Mouse (Mus musculus): ENCODE measurements around the gene Gstt4. TPM values are rescaled to one million over a fixed set of nuclear protein-coding genes. Genes with fewer than 3 reads are reported as not detected.

The Gstt4 gene
- polyA plus RNA-seq, 1 experiment from 2014 or later, result not detected

DNA sequence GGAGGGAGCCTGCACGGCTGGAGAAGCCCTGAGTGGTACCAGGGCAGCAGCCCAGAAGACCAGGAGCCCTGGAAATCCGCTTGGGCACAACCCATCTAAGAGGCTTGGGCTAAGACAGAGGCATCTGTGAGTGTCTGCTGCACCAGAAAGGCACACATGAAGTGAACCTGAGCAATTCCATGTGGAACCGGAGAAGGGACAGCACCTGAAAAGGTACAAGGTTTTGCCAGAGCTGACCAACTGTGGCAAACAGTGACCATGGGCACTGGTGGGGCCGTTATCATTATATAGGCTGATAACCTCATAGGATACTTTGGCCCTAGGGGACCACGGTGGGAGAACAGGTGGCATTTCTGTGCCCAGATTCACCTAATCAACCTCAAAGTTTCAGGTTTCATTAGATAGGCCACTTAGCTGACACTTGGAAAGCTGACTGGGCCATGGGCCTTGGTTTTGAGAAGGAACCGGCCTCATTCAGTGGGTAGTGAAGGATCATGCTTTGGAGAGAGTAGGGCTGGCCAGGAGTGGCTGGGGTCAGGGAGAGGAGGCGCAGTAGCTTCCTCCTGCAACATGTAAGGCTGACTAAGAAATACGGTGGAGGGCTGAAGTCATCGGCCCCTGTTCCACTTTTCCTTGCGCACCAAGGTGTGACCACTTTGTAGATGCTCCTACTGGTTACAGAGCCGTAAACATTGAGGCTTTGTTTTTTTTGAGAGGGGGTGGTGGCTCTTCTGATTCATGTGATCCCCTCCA is 34.0 kb upstream of the Gstt4 start:
- ATAC-seq (ENCODE audit: insufficient read depth) (no peak), DNase-seq (no peak)
- peaks cover 19% of the 10 kb centered on the region for H3K36me3 ChIP-seq (ENCODE audit: insufficient read depth)
- H3K4me1 ChIP-seq (ENCODE audit: insufficient read depth), result peaks cover 9% of the 10 kb centered on the region
- no peak overlapping the region for H3K4me2 ChIP-seq
- no peaks in the 10 kb centered on the region for H3K27me3 ChIP-seq (ENCODE audit: insufficient read depth, low read length)
- no peak overlapping the region for H3K4me3 ChIP-seq (ENCODE audit: low read depth, low read length)
- H3K9me3 ChIP-seq (ENCODE audit: low read depth, low read length), result no peaks in the 10 kb centered on the region
- TF ChIP-seq CTCF (IDR thresholded peaks at IDR 0.05; ENCODE audit: low read depth), result no peak
- WGBS, result 71% methylated on average over 11 of the region's 11 CpGs
- H3K9ac ChIP-seq, result no peak overlapping the region
- H3K27ac ChIP-seq (ENCODE audit: low read depth), result no peak overlapping the region

DNA sequence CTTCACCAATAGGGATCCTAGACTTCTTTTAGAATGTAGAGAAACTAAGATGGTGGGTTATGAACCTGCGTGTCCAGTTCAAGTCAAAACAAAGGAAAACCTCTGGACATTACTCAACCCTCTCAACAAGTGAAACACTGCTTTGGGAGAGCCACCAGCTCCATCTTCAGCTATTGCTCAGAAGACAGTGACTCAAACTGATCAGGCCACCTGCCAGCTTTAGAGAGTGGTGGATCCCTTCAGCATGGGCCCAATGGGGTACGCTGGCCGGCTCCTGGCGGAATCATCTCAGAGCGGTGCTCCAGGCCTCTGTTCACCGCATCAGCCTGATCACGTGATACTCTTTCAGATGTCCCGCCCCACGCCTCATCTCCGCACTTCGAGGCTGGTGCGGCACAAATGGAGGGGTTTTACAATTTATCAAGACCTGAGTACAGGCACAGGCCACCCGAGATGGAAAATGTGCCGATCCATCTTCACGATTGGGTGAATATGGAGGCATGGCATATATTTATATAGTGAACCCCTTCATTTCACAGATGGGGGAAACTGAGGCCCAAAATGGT is 33.2 kb upstream of the Gstt4 start:
- DNase-seq (no peak), ATAC-seq (ENCODE audit: insufficient read depth) (no peak)
- Histone ChIP-seq H3K27ac (ENCODE audit: low read depth) (no peak overlapping the region), H3K4me2 (no peak overlapping the region), H3K4me1 (ENCODE audit: insufficient read depth) (peaks cover 5% of the 10 kb centered on the region), H3K36me3 (ENCODE audit: insufficient read depth) (peaks cover 19% of the 10 kb centered on the region), H3K9me3 (ENCODE audit: low read depth, low read length) (no peaks in the 10 kb centered on the region), H3K9ac (no peak overlapping the region), H3K27me3 (ENCODE audit: insufficient read depth, low read length) (no peaks in the 10 kb centered on the region), H3K4me3 (ENCODE audit: low read depth, low read length) (no peak overlapping the region)
- TF ChIP-seq CTCF (IDR thresholded peaks at IDR 0.05; ENCODE audit: low read depth), result no peak
- WGBS, result 81% methylated on average over 15 of the region's 15 CpGs

DNA sequence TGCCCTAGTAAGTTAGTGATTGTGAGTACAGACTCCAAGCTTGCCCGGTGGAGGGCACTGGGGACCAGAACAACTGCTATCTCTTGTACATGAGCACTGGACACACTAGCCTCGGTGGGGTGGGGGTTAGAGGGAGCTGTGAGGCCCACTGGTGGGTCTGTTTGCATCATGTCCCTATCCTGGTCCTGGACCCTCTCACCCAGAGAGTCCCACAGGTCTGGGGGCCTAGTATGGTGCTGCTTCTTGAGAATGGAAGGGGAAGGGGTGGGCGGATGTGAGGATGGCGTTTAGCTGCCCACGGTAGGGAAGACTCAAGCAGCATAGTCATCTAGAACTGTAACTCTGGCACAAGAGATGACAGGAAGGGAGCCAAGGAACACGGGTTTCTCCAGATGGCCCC is 32.4 kb upstream of the Gstt4 start:
- Histone ChIP-seq H3K9me3 (ENCODE audit: low read depth, low read length) (no peaks in the 10 kb centered on the region), H3K4me1 (ENCODE audit: insufficient read depth) (peaks cover 5% of the 10 kb centered on the region; the same call in 1 of the 2 replicates), H3K27ac (ENCODE audit: low read depth) (no peak overlapping the region), H3K4me2 (no peak overlapping the region), H3K27me3 (ENCODE audit: insufficient read depth, low read length) (no peaks in the 10 kb centered on the region), H3K9ac (no peak overlapping the region), H3K4me3 (ENCODE audit: low read depth, low read length) (no peak overlapping the region), H3K36me3 (ENCODE audit: insufficient read depth) (peaks cover 19% of the 10 kb centered on the region)
- no peak for ATAC-seq (ENCODE audit: insufficient read depth)
- no peak for TF ChIP-seq CTCF (IDR thresholded peaks at IDR 0.05; ENCODE audit: low read depth)
- DNase-seq, result no peak
- WGBS, result 82% methylated on average over 6 of the region's 6 CpGs

DNA sequence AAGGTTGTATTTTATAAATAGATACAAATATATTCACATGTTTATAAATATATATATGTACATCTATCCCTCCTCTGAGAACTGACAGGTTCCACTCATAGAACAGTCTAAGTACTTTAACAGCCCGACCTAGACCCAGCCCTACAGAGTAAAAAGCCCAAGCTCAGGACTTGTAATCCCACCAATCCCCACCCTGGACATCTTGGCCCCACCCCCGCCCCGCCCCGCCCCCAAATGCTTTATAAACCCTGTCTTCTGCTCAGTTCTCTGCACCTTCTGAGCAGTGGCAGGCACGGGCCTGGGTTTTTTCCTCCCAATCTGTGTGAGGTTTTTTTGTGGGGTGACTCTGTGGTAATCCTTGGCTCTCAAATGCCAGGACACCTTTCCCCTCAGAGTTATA is 31.8 kb upstream of the Gstt4 start:
- H3K4me1 ChIP-seq (ENCODE audit: insufficient read depth), result peaks cover 5% of the 10 kb centered on the region; the same call in 1 of the 2 replicates
- no peak overlapping the region for H3K9ac ChIP-seq
- no peak overlapping the region for H3K27ac ChIP-seq (ENCODE audit: low read depth)
- WGBS, result 35% methylated on average over 5 of the region's 5 CpGs
- H3K4me3 ChIP-seq (ENCODE audit: low read depth, low read length), result no peak overlapping the region
- no peaks in the 10 kb centered on the region for H3K9me3 ChIP-seq (ENCODE audit: low read depth, low read length)
- peaks cover 19% of the 10 kb centered on the region for H3K36me3 ChIP-seq (ENCODE audit: insufficient read depth)
- H3K27me3 ChIP-seq (ENCODE audit: insufficient read depth, low read length), result no peaks in the 10 kb centered on the region
- no peak overlapping the region for H3K4me2 ChIP-seq
- DNase-seq (no peak), ATAC-seq (ENCODE audit: insufficient read depth) (no peak; the same call in 1 of the 2 replicates)
- no peak for TF ChIP-seq CTCF (IDR thresholded peaks at IDR 0.05; ENCODE audit: low read depth)

DNA sequence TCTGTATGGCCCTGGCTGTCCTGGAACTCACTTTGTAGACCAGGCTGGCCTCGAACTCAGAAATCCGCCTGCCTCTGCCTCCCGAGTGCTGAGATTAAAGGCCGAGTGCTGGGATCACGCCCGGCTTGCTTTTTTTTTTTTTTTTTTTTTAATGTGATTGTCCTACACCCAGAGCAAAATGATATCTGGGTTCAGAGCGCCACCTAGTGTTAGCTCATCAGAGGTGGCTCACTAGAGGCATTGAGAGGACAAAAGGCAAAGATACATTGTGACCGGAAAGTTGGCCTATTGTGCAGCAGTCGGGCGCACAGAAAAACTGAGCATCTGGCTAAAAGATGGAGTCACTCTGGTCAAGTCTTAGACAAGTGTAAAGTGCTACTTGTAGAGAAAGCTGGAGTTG is 31.1 kb upstream of the Gstt4 start:
- no peaks in the 10 kb centered on the region for H3K9me3 ChIP-seq (ENCODE audit: low read depth, low read length)
- H3K9ac ChIP-seq, result no peak overlapping the region
- DNase-seq, result peak; percentile 94
- no peak overlapping the region for H3K4me3 ChIP-seq (ENCODE audit: low read depth, low read length)
- H3K4me2 ChIP-seq, result no peak overlapping the region
- H3K36me3 ChIP-seq (ENCODE audit: insufficient read depth), result peaks cover 16% of the 10 kb centered on the region
- peaks cover 2% of the 10 kb centered on the region; the same call in 1 of the 2 replicates for H3K4me1 ChIP-seq (ENCODE audit: insufficient read depth)
- no peaks in the 10 kb centered on the region for H3K27me3 ChIP-seq (ENCODE audit: insufficient read depth, low read length)
- 32% methylated on average over 10 of the region's 10 CpGs for WGBS
- peak; percentile 29; the same call in 1 of the 2 replicates for ATAC-seq (ENCODE audit: insufficient read depth)
- no peak overlapping the region for H3K27ac ChIP-seq (ENCODE audit: low read depth)
- TF ChIP-seq CTCF (IDR thresholded peaks at IDR 0.05; ENCODE audit: low read depth), result peak; percentile 82

DNA sequence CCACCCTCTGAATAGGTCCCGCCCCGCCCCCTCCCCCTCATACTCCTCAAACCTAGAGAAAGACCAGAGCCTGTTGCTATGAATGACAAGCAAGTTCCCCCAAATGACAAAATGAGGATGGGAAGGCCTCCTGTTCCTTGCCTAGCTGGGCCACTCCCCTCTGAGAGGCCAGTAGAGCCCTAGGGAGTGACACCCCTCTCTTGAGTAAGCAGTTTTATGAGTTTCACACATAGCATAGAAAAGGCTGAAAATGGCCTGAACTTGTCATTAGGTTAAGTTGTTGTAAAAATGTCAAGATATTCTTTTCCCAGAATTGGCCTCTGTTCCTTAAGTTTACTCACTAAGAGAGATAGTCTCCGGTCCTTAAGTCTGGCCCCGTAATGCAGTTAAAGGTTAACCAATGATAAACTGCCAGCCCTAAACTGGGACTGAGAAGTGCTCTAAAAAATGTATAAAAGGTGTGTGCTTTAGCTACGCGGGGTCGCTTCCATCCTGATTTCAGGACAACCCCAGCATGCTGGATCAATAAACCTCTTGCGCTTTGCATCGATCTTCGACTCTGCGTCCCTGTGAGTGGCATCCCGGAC is 30.3 kb upstream of the Gstt4 start:
- Histone ChIP-seq H3K36me3 (ENCODE audit: insufficient read depth) (peaks cover 8% of the 10 kb centered on the region), H3K4me3 (ENCODE audit: low read depth, low read length) (no peak overlapping the region), H3K27me3 (ENCODE audit: insufficient read depth, low read length) (no peaks in the 10 kb centered on the region), H3K9me3 (ENCODE audit: low read depth, low read length) (no peaks in the 10 kb centered on the region), H3K4me1 (ENCODE audit: insufficient read depth) (no peaks in the 10 kb centered on the region), H3K27ac (ENCODE audit: low read depth) (no peak overlapping the region), H3K4me2 (no peak overlapping the region), H3K9ac (no peak overlapping the region)
- no peak for TF ChIP-seq CTCF (IDR thresholded peaks at IDR 0.05; ENCODE audit: low read depth)
- no peak for DNase-seq
- no peak for ATAC-seq (ENCODE audit: insufficient read depth)
- WGBS, result 86% methylated on average over 12 of the region's 12 CpGs

DNA sequence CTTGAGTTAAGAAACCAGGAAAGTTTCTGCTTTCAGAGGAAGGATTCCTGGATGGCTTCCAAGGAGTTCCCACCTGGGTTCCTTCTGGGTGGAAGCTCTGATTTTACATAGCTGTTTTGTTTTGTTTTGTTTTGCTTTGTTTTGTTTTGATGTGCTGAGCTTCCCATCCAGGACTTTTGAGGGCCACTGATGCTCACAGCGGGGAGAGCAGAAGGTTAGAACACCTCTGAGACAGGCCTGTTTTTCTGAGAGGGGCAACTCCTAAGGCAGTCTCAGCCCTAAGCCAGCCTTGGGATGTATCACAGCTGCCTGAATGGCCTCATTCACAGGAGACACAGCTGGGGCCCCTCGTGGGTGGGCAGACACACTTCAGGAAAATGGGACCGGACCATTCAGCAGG is 29.3 kb upstream of the Gstt4 start:
- TF ChIP-seq CTCF (IDR thresholded peaks at IDR 0.05; ENCODE audit: low read depth), result no peak
- ATAC-seq (ENCODE audit: insufficient read depth) (no peak), DNase-seq (no peak)
- no peak overlapping the region for H3K4me3 ChIP-seq (ENCODE audit: low read depth, low read length)
- H3K4me1 ChIP-seq (ENCODE audit: insufficient read depth), result no peaks in the 10 kb centered on the region
- no peaks in the 10 kb centered on the region for H3K27me3 ChIP-seq (ENCODE audit: insufficient read depth, low read length)
- WGBS, result 59% methylated on average over 3 of the region's 3 CpGs
- H3K36me3 ChIP-seq (ENCODE audit: insufficient read depth), result no peaks in the 10 kb centered on the region
- H3K9ac ChIP-seq, result no peak overlapping the region
- H3K27ac ChIP-seq (ENCODE audit: low read depth), result no peak overlapping the region
- H3K4me2 ChIP-seq, result no peak overlapping the region
- no peaks in the 10 kb centered on the region for H3K9me3 ChIP-seq (ENCODE audit: low read depth, low read length)
